Mouse (Mus musculus) heart, postnatal 0 days (tissue): Measurements from ENCODE around the gene Nrxn3. TPM values are rescaled to one million over a fixed set of nuclear protein-coding genes. Genes with fewer than 3 reads are reported as not detected.

Experiments used
- ATAC-seq: fragments of 200-750 bp; cut with Nextera tagmentation; 2 replicates; pipeline ENCODE4 v1.8.0; 2017; ENCODE audit warnings: low read depth, moderate number of reproducible peaks, moderate library complexity; ENCODE audit not compliant: insufficient read depth
- DNase-seq: peaks from one replicate; pipeline ENCODE4 v3.0.0-alpha.2; 2016; ENCODE audit warnings: low spot score
- H3K27ac ChIP-seq: fragments of 300-500 bp; sonication (generic); 2 replicates; pipeline ENCODE4 v1.5.1; 2014; ENCODE audit warnings: low read depth, mild to moderate bottlenecking
- H3K27me3 ChIP-seq: fragments of 300-500 bp; sonication (generic); 2 replicates; pipeline ENCODE4 v1.6.1; 2014; ENCODE audit warnings: low read length, mixed read lengths; ENCODE audit not compliant: control insufficient read depth, insufficient read depth
- H3K36me3 ChIP-seq: fragments of 300-500 bp; sonication (generic); replicated peaks from 2 replicates; pipeline ENCODE4 v1.6.1; 2014; ENCODE audit warnings: low read length, mixed read lengths; ENCODE audit not compliant: control insufficient read depth, insufficient read depth
- H3K4me1 ChIP-seq: fragments of 300-500 bp; sonication (generic); 2 replicates; pipeline ENCODE4 v1.6.1; 2014; ENCODE audit warnings: antibody characterized with exemption; ENCODE audit not compliant: control insufficient read depth, insufficient read depth
- H3K4me2 ChIP-seq: fragments of 300-500 bp; sonication (generic); 2 replicates; pipeline ENCODE4 v1.6.1; 2014; ENCODE audit warnings: low read depth, mild to moderate bottlenecking, low read length, moderate library complexity
- H3K4me3 ChIP-seq: fragments of 300-500 bp; sonication (generic); 2 replicates; pipeline ENCODE4 v1.5.1; 2014; ENCODE audit warnings: low read depth, low read length
- H3K9ac ChIP-seq: fragments of 300-500 bp; sonication (generic); replicated peaks from 2 replicates; pipeline ENCODE4 v1.6.1; 2014; ENCODE audit warnings: low read depth, low read length, mixed read lengths
- H3K9me3 ChIP-seq: fragments of 300-500 bp; sonication (generic); replicated peaks from 2 replicates; pipeline ENCODE4 v1.6.1; 2016; ENCODE audit warnings: low read length; ENCODE audit not compliant: control insufficient read depth
- CTCF ChIP-seq: IDR thresholded peaks from 2 replicates; pipeline ENCODE4 v1.5.1; 2016; ENCODE audit warnings: antibody characterized with exemption, control low read depth, low read depth
- EP300 ChIP-seq: IDR thresholded peaks from 2 replicates; pipeline ENCODE4 v1.6.1; 2016; ENCODE audit warnings: antibody characterized with exemption, low read depth
- WGBS: fragments of 180-500 bp; shearing (Covaris S2); extraction: QIAGEN DNeasy Blood & Tissue Kit; methylation state at CpG from one replicate; pipeline ENCODE4 v1.1.7; 2014; 5-methylcytosine and 5-hydroxymethylcytosine counted together
- polyA plus RNA-seq: library from polyadenylated mRNA; unstranded; fragments of >200 nt; fragmentation: Nextera tagmentation; extraction: Ambion mirVana; gene quantifications from 2 replicates; pipeline ENCODE4 v1.2.1, GENCODE M21; 2015
- total RNA-seq: library from RNA; depleted of rRNA; stranded (reverse); fragments of >200 nt; gene quantifications from 2 replicates; pipeline ENCODE4 v1.2.3, GENCODE M21; 2014; ENCODE audit warnings: low replicate concordance

Nrxn3 gene
- total and polyA plus RNA-seq, 2 experiments from 2014 or later, result 1.0 to 1.8 TPM

DNA sequence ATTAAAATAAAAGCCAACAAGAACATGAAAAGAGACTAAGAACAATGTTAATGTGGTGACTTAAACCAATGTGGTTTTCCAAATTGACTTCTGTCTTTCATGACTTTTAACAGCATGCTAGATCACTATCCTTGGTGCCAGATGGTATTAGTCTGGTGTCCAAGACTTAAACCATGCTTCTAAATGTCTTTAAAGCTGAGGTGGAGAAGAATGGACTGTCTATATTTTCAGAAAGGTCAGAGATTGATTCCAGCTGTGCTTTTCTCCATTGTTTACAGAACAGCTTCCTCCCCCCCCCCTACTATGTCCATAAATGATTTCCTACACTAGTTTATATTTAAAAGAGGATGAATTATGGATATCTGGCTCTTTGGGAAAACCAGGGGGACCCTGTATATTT lies 1473.5 kb downstream of the Nrxn3 start:
- H3K4me3 ChIP-seq, result no peak overlapping the region
- H3K4me1 ChIP-seq, result no peaks in the 10 kb centered on the region
- H3K9me3 ChIP-seq, result no peaks in the 10 kb centered on the region
- H3K9ac ChIP-seq, result no peak overlapping the region
- H3K36me3 ChIP-seq, result no peaks in the 10 kb centered on the region
- no peak overlapping the region for H3K27ac ChIP-seq
- no peaks in the 10 kb centered on the region for H3K27me3 ChIP-seq
- TF ChIP-seq CTCF (no peak), EP300 (no peak)
- H3K4me2 ChIP-seq, result no peak overlapping the region
- DNase-seq (no peak), ATAC-seq (no peak)

GRCm38 (mm10) chr12:90197994-90198393 lies 1475.3 kb downstream of the Nrxn3 start:
- Histone ChIP-seq H3K9ac (no peak overlapping the region), H3K27me3 (no peaks in the 10 kb centered on the region), H3K27ac (no peak overlapping the region), H3K4me1 (no peaks in the 10 kb centered on the region), H3K4me3 (no peak overlapping the region), H3K9me3 (no peaks in the 10 kb centered on the region), H3K4me2 (no peak overlapping the region), H3K36me3 (no peaks in the 10 kb centered on the region)
- 85% methylated on average over 3 of the region's 3 CpGs for WGBS
- TF ChIP-seq EP300, result no peak
- TF ChIP-seq CTCF, result no peak
- ATAC-seq (no peak), DNase-seq (no peak)

DNA sequence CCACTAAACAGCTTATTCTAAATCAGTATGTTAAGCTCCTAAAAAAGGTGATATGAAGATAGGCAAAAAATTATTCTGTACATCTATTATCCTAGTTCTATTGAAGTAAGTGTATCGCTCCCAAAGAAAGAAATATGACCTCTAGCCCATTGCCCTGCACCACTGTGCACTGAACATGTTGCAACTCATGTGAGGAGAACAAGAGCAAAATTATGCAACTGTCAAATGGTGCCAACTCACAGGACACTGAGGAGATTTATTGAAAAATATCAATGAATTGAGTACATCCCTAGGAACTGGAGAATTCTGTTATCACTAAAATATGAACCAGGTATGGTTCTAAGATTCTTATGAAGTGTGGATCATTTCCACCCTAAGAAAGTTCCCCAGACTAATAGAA lies 1479.8 kb downstream of the Nrxn3 start:
- no peak overlapping the region for H3K27ac ChIP-seq
- H3K4me2 ChIP-seq, result no peak overlapping the region
- H3K4me1 ChIP-seq, result no peaks in the 10 kb centered on the region
- TF ChIP-seq CTCF, result no peak
- TF ChIP-seq EP300, result no peak
- DNase-seq (no peak), ATAC-seq (no peak)
- no peak overlapping the region for H3K4me3 ChIP-seq
- no peaks in the 10 kb centered on the region for H3K27me3 ChIP-seq
- no peaks in the 10 kb centered on the region for H3K36me3 ChIP-seq
- H3K9me3 ChIP-seq, result no peaks in the 10 kb centered on the region
- H3K9ac ChIP-seq, result no peak overlapping the region
- 91% methylated on average over 1 of the region's 1 CpGs for WGBS

GRCm38 (mm10) chr12:90211410-90211809 lies 1488.7 kb downstream of the Nrxn3 start:
- 48% methylated on average over 2 of the region's 2 CpGs for WGBS
- Histone ChIP-seq H3K36me3 (no peaks in the 10 kb centered on the region), H3K9me3 (no peaks in the 10 kb centered on the region), H3K27ac (no peak overlapping the region), H3K4me2 (no peak overlapping the region), H3K27me3 (no peaks in the 10 kb centered on the region), H3K4me1 (no peaks in the 10 kb centered on the region), H3K9ac (no peak overlapping the region), H3K4me3 (no peak overlapping the region)
- DNase-seq (no peak), ATAC-seq (no peak)
- TF ChIP-seq EP300 (no peak), CTCF (no peak)

DNA sequence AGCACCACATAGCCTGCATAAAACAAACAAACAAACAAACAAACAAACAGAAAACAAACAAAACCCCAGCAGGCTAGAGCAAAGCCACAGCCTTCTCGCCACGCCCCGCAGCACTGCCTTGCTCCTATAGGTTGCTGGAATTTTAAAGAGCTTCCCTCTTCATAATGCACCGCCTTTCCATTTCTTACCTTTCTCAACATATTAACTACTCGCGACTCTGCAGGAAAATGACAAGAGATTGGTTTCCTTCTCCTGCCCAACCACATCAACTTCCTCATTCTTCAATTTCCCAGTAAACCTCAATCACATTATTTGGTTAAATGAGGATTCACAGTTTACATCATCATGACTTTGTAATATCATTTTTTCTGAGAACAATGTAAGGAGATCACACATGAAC lies 1494.4 kb downstream of the Nrxn3 start:
- DNase-seq (no peak), ATAC-seq (no peak)
- Histone ChIP-seq H3K4me2 (no peak overlapping the region), H3K36me3 (no peaks in the 10 kb centered on the region), H3K9ac (no peak overlapping the region), H3K27me3 (no peaks in the 10 kb centered on the region), H3K4me3 (no peak overlapping the region), H3K27ac (no peak overlapping the region), H3K4me1 (no peaks in the 10 kb centered on the region), H3K9me3 (no peaks in the 10 kb centered on the region)
- WGBS, result 84% methylated on average over 6 of the region's 6 CpGs
- no peak for TF ChIP-seq CTCF
- no peak for TF ChIP-seq EP300

DNA sequence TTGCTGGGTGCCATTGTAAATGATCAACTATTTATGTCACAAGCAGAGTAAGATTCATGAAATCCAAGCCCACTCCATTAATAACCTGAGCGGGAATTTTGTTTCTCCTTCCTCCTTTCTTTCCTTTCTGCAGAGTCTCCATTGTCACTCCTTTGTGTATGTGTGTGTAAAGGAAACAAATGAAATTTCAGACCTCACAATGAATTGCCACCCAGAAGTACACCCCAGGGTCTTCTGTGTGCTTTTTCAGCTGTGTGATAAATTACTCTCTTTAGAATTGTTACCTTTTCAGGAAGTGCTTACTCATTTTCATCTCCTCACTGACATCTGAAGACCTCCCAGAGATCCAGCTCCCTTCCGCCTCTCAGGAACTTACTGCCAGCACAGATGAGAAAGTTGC lies 1506.4 kb downstream of the Nrxn3 start:
- Histone ChIP-seq H3K9me3 (no peaks in the 10 kb centered on the region), H3K27me3 (no peaks in the 10 kb centered on the region), H3K4me2 (no peak overlapping the region), H3K9ac (no peak overlapping the region), H3K36me3 (no peaks in the 10 kb centered on the region), H3K4me1 (no peaks in the 10 kb centered on the region), H3K4me3 (no peak overlapping the region), H3K27ac (no peak overlapping the region)
- no peak for TF ChIP-seq CTCF
- TF ChIP-seq EP300, result no peak
- ATAC-seq, result no peak
- DNase-seq, result no peak
- 67% methylated on average over 2 of the region's 2 CpGs for WGBS
